Mouse (Mus musculus) MEL (cell line): ENCODE measurements around the gene Mrpl38. TPM values are rescaled to one million over a fixed set of nuclear protein-coding genes. Genes with fewer than 3 reads are reported as not detected.

Experiments used
- DNase-seq: peaks from one replicate; pipeline ENCODE4 v3.0.0; 2011; ENCODE audit warnings: low read depth, low spot score
- H3K27ac ChIP-seq: 2 replicates; pipeline ENCODE4 v1.5.1; 2012; ENCODE audit warnings: low read depth, mild to moderate bottlenecking, control low read depth, low read length, moderate library complexity; ENCODE audit not compliant: control insufficient read depth
- H3K27me3 ChIP-seq, 2 experiments: fragments of 150-350 bp in 1 of 2; sonication (generic) in 1 of 2; 2 replicates each; pipeline ENCODE4 v1.6.1; 2012; ENCODE audit warnings: low read length in 2 of 2, mild to moderate bottlenecking in 2 of 2, improper control_type of control experiment in 1 of 2, moderate library complexity in 1 of 2; ENCODE audit not compliant: insufficient read depth in 2 of 2, control insufficient read depth in 1 of 2
- H3K36me3 ChIP-seq, 2 experiments: 2 replicates each; pipeline ENCODE4 v1.6.1; 2012 to 2014; ENCODE audit warnings: low read length in 2 of 2, improper control_type of control experiment in 1 of 2, inconsistent platforms in 1 of 2, mild to moderate bottlenecking in 1 of 2; ENCODE audit not compliant: insufficient read depth in 2 of 2, control insufficient read depth in 1 of 2
- H3K4me1 ChIP-seq, 2 experiments: fragments of 150-350 bp in 1 of 2; sonication (generic) in 1 of 2; 2 replicates each; pipeline ENCODE4 v1.6.1; 2012; ENCODE audit warnings: low read length in 2 of 2, improper control_type of control experiment in 1 of 2, mild to moderate bottlenecking in 1 of 2; ENCODE audit not compliant: insufficient read depth in 2 of 2, control insufficient read depth in 1 of 2
- H3K4me3 ChIP-seq, 2 experiments: fragments of 150-350 bp in 1 of 2; sonication (generic) in 1 of 2; 2 replicates each; pipeline ENCODE4 v1.5.1; 2012; ENCODE audit warnings: low read depth in 2 of 2, low read length in 2 of 2, mild to moderate bottlenecking in 2 of 2, moderate library complexity in 2 of 2, control low read depth in 1 of 2, improper control_type of control experiment in 1 of 2; ENCODE audit not compliant: control insufficient read depth in 1 of 2, insufficient read depth in 1 of 2
- H3K79me2 ChIP-seq: 2 replicates; pipeline ENCODE4 v1.6.1; 2012; ENCODE audit warnings: mild to moderate bottlenecking, low read length, moderate library complexity; ENCODE audit not compliant: control insufficient read depth, poor library complexity, insufficient read depth
- H3K9ac ChIP-seq: 2 replicates; pipeline ENCODE4 v1.6.1; 2012; ENCODE audit warnings: low read depth, mild to moderate bottlenecking, control low read depth, low read length, moderate library complexity; ENCODE audit not compliant: control insufficient read depth, poor library complexity, severe bottlenecking
- H3K9me3 ChIP-seq: fragments of 150-350 bp; sonication (generic); replicated peaks from 2 replicates; pipeline ENCODE4 v1.6.1; 2012; ENCODE audit warnings: mild to moderate bottlenecking, low read length, improper control_type of control experiment, moderate library complexity; ENCODE audit not compliant: insufficient read depth
- BHLHE40 ChIP-seq: IDR thresholded peaks from 2 replicates; pipeline ENCODE4 v1.6.1; 2012; ENCODE audit warnings: low read depth, mild to moderate bottlenecking, inconsistent platforms, low read length, improper control_type of control experiment, borderline replicate concordance
- CHD1 ChIP-seq: IDR thresholded peaks from 2 replicates; pipeline ENCODE4 v1.6.1; 2012; ENCODE audit warnings: low read depth, mild to moderate bottlenecking, inconsistent platforms, low read length, improper control_type of control experiment
- CTCF ChIP-seq, 3 experiments: IDR thresholded peaks in 2 of 3; conservative IDR thresholded peaks in 1 of 3; 2 replicates each; pipeline ENCODE4 v1.5.1; 2011 to 2012; ENCODE audit warnings: low read length in 3 of 3, low read depth in 2 of 3, mild to moderate bottlenecking in 2 of 3, improper control_type of control experiment in 1 of 3, inconsistent platforms in 1 of 3, mixed read lengths in 1 of 3, moderate library complexity in 1 of 3; ENCODE audit not compliant: control insufficient read depth in 1 of 3, insufficient read depth in 1 of 3, poor library complexity in 1 of 3, severe bottlenecking in 1 of 3
- E2F4 ChIP-seq: IDR thresholded peaks from 2 replicates; pipeline ENCODE4 v1.6.1; 2011; ENCODE audit warnings: low read depth, low read length, improper control_type of control experiment, borderline replicate concordance
- ELF1 ChIP-seq: IDR thresholded peaks from 2 replicates; pipeline ENCODE4 v1.6.1; 2014; ENCODE audit warnings: low read depth, mild to moderate bottlenecking, inconsistent platforms, low read length, improper control_type of control experiment, moderate library complexity
- EP300 ChIP-seq, 2 experiments: IDR thresholded peaks; 2 replicates each; pipeline ENCODE4 v1.6.1; 2011; ENCODE audit warnings: improper control_type of control experiment in 2 of 2, low read length in 2 of 2, low read depth in 1 of 2, mild to moderate bottlenecking in 1 of 2
- ETS1 ChIP-seq: IDR thresholded peaks from 2 replicates; pipeline ENCODE4 v1.6.1; 2012; ENCODE audit warnings: low read depth, mild to moderate bottlenecking, inconsistent platforms, low read length, improper control_type of control experiment, moderate library complexity
- GABPA ChIP-seq: IDR thresholded peaks from 2 replicates; pipeline ENCODE4 v1.6.1; 2012; ENCODE audit warnings: low read depth, mild to moderate bottlenecking, inconsistent platforms, low read length, improper control_type of control experiment, moderate library complexity
- KAT2A ChIP-seq: conservative IDR thresholded peaks from 2 replicates; pipeline ENCODE4 v1.6.1; 2012; ENCODE audit warnings: low read depth, low read length, improper control_type of control experiment, inconsistent platforms
- MAFK ChIP-seq: IDR thresholded peaks from 2 replicates; pipeline ENCODE4 v1.6.1; 2011; ENCODE audit warnings: low read depth, mild to moderate bottlenecking, low read length, improper control_type of control experiment, borderline replicate concordance
- MEF2A ChIP-seq: IDR thresholded peaks from 2 replicates; pipeline ENCODE4 v1.6.1; 2014; ENCODE audit warnings: low read depth, mild to moderate bottlenecking, inconsistent platforms, low read length, improper control_type of control experiment; ENCODE audit not compliant: poor library complexity, insufficient replicate concordance, severe bottlenecking; ENCODE audit errors: extremely low read depth
- MYB ChIP-seq: IDR thresholded peaks from 2 replicates; pipeline ENCODE4 v1.6.1; 2011; ENCODE audit warnings: mild to moderate bottlenecking, low read depth, low read length, improper control_type of control experiment
- NRF1 ChIP-seq: IDR thresholded peaks from 2 replicates; pipeline ENCODE4 v1.6.1; 2014; ENCODE audit warnings: low read depth, mild to moderate bottlenecking, inconsistent platforms, low read length, improper control_type of control experiment, moderate library complexity; ENCODE audit not compliant: poor library complexity, insufficient read depth, severe bottlenecking
- POLR2AphosphoS5 ChIP-seq: IDR thresholded peaks from 2 replicates; pipeline ENCODE4 v1.6.1; 2012; ENCODE audit warnings: low read depth, borderline replicate concordance, mild to moderate bottlenecking, inconsistent platforms, low read length, moderate library complexity, mixed read lengths
- SIN3A ChIP-seq: IDR thresholded peaks from 2 replicates; pipeline ENCODE4 v1.6.1; 2012; ENCODE audit warnings: low read length, improper control_type of control experiment, inconsistent platforms
- TCF12 ChIP-seq: IDR thresholded peaks from 2 replicates; pipeline ENCODE4 v1.6.1; 2014; ENCODE audit warnings: low read depth, mild to moderate bottlenecking, inconsistent platforms, low read length, improper control_type of control experiment, moderate library complexity
- UBTF ChIP-seq: IDR thresholded peaks from 2 replicates; pipeline ENCODE4 v1.6.1; 2012; ENCODE audit warnings: low read depth, mild to moderate bottlenecking, inconsistent platforms, low read length, improper control_type of control experiment, moderate library complexity, borderline replicate concordance; ENCODE audit not compliant: insufficient read depth
- USF1 ChIP-seq: IDR thresholded peaks from 2 replicates; pipeline ENCODE4 v1.6.1; 2014; ENCODE audit warnings: low read depth, mild to moderate bottlenecking, inconsistent platforms, low read length, improper control_type of control experiment, moderate library complexity
- USF2 ChIP-seq, 2 experiments: IDR thresholded peaks; 2 replicates each; pipeline ENCODE4 v1.6.1; 2011 to 2012; ENCODE audit warnings: improper control_type of control experiment in 2 of 2, low read length in 2 of 2, borderline replicate concordance in 1 of 2, inconsistent platforms in 1 of 2, low read depth in 1 of 2, mild to moderate bottlenecking in 1 of 2; ENCODE audit not compliant: insufficient read depth in 1 of 2
- ZKSCAN1 ChIP-seq: IDR thresholded peaks from 2 replicates; pipeline ENCODE4 v1.6.1; 2012; ENCODE audit warnings: low read depth, mild to moderate bottlenecking, inconsistent platforms, low read length, improper control_type of control experiment, moderate library complexity
- polyA plus RNA-seq, 2 experiments: library from polyadenylated mRNA; stranded (reverse) in 1 of 2; unstranded in 1 of 2; fragments of >175 nt in 1 of 2; fragments of >200 nt in 1 of 2; gene quantifications; 2 replicates each; pipeline versions ENCODE4 v1.2.1 to v1.2.4; 2012; ENCODE audit warnings: low replicate concordance in 2 of 2, low read depth in 1 of 2; ENCODE audit not compliant: insufficient read length in 2 of 2, insufficient read depth in 1 of 2, missing spikeins in 1 of 2
- total RNA-seq: library from RNA; depleted of rRNA; stranded (reverse); fragments of 300-350 nt; gene quantifications from 2 replicates; pipeline ENCODE4 v1.2.3, GENCODE M21; 2012

Gene Mrpl38
- total and polyA plus RNA-seq, 3 experiments: 105 to 157 TPM; not detected in 1

DNA sequence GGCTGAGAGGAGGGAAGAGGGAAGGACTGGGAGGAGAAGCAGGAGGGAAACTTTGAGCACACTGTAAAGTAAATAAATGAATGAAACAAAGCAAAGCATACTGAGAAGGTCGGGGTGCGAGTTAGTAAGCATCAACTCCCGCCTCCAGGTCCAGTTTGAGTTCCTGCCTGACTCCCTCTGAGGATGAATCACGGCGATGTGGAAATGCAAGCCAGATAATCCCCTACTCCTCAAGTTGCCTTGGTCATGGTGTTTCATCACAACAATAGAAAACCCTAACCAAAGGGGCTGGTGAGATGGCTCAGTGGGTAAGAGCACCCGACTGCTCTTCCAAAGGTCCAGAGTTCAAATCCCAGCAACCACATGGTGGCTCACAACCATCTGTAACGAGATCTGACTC lies 37.3 kb upstream of the Mrpl38 start:
- no peak overlapping the region for H3K9ac ChIP-seq
- no peak overlapping the region for H3K4me3 ChIP-seq
- no peak for DNase-seq
- TF ChIP-seq NRF1: no peak
- no peak for TF ChIP-seq TCF12
- TF ChIP-seq ETS1: no peak
- no peaks in the 10 kb centered on the region for H3K79me2 ChIP-seq
- H3K27me3 ChIP-seq: no peaks in the 10 kb centered on the region
- H3K36me3 ChIP-seq: peaks cover 0 to 6% of the 10 kb centered on the region in 2 experiments; a peak in 2 of 4 replicates
- H3K9me3 ChIP-seq: no peaks in the 10 kb centered on the region
- no peak overlapping the region for H3K27ac ChIP-seq
- no peaks in the 10 kb centered on the region for H3K4me1 ChIP-seq

DNA sequence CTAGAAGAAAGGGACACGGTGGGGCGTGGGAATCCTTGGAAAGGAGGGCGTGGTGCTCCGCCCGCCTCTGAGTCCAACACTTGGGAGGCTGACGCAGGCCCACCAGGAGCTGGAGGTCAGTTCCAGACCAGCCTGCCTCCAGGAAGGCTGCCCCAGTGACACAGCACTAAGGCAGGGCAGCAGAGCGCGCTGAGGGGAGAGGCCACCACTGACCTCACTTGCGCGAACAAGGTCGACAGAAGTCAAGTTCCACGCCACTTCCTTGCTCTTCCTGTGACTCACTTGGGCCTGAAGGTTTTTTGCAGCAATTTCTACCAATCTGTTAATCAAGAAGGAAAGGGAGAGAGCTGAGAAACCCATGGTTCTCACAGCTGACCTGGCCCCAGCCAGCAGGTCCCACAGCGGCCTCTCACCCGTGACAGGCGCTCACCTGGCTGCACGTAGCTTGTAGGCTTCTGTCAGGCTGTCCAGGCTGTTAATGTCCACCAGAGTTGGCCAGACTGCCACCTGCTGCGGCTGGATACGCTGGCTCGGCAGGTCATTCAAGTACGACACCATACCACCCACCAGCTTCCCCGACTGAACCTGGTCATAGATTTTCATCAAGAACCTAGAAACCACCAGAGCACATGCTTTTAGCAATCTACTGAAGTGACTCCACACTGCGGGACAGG lies 36.2 kb upstream of the Mrpl38 start:
- Histone ChIP-seq H3K27ac (no peak overlapping the region), H3K79me2 (no peaks in the 10 kb centered on the region), H3K9ac (no peak overlapping the region), H3K36me3 (peaks cover 0 to 6% of the 10 kb centered on the region in 2 experiments; a peak in 2 of 4 replicates), H3K4me1 (no peaks in the 10 kb centered on the region), H3K4me3 (no peak overlapping the region), H3K9me3 (no peaks in the 10 kb centered on the region), H3K27me3 (no peaks in the 10 kb centered on the region)
- no peak for DNase-seq
- TF ChIP-seq E2F4: no peak
- no peak for TF ChIP-seq MEF2A
- no peak for TF ChIP-seq UBTF
- no peak for TF ChIP-seq CTCF (IDR thresholded peaks at IDR 0.05 in 2 of 3, conservative IDR thresholded peaks at IDR 0.05 in 1 of 3; ENCODE audit: control insufficient read depth in 1 of 3, insufficient read depth in 1 of 3, low read depth in 2 of 3, low read length in 3 of 3, poor library complexity in 1 of 3, severe bottlenecking in 1 of 3)
- TF ChIP-seq SIN3A: no peak
- no peak for TF ChIP-seq USF1
- no peak for TF ChIP-seq KAT2A
- TF ChIP-seq ELF1: no peak
- no peak for TF ChIP-seq MYB
- no peak for TF ChIP-seq USF2 (IDR thresholded peaks at IDR 0.05; ENCODE audit: borderline replicate concordance in 1 of 2, insufficient read depth in 1 of 2, low read depth in 1 of 2, low read length in 2 of 2)
- no peak for TF ChIP-seq BHLHE40
- TF ChIP-seq CHD1: no peak
- no peak for TF ChIP-seq MAFK
- no peak for TF ChIP-seq GABPA
- no peak for TF ChIP-seq EP300 (IDR thresholded peaks at IDR 0.05; ENCODE audit: low read depth in 1 of 2, low read length in 2 of 2)
- no peak for TF ChIP-seq POLR2AphosphoS5
- no peak for TF ChIP-seq ZKSCAN1
- TF ChIP-seq, all 39 proteins: peak for 0
